Mouse (Mus musculus) lung, embryonic 14.5 days (tissue): Measurements from ENCODE around the gene Ephb1. TPM values are rescaled to one million over a fixed set of nuclear protein-coding genes. Genes with fewer than 3 reads are reported as not detected.

Source experiments
- ATAC-seq: fragments of 200-750 bp; cut with Nextera tagmentation; 2 replicates; pipeline ENCODE4 v1.8.0; 2017; ENCODE audit warnings: mild to moderate bottlenecking, moderate TSS enrichment, moderate library complexity; ENCODE audit not compliant: insufficient read depth
- DNase-seq: peaks from one replicate; pipeline ENCODE4 v3.0.0-alpha.2; 2015
- H3K27ac ChIP-seq: fragments of 300-500 bp; sonication (generic); 2 replicates; pipeline ENCODE4 v1.5.1; 2014; ENCODE audit warnings: low read depth, mild to moderate bottlenecking, moderate library complexity
- H3K27me3 ChIP-seq: fragments of 300-500 bp; sonication (generic); 2 replicates; pipeline ENCODE4 v1.6.1; 2014; ENCODE audit warnings: low read length, control low read depth; ENCODE audit not compliant: insufficient read depth
- H3K36me3 ChIP-seq: fragments of 300-500 bp; sonication (generic); 2 replicates; pipeline ENCODE4 v1.6.1; 2014; ENCODE audit warnings: control low read depth; ENCODE audit not compliant: insufficient read depth
- H3K4me1 ChIP-seq: fragments of 300-500 bp; sonication (generic); 2 replicates; pipeline ENCODE4 v1.6.1; 2014; ENCODE audit warnings: antibody characterized with exemption, control low read depth; ENCODE audit not compliant: insufficient read depth
- H3K4me2 ChIP-seq: fragments of 300-500 bp; sonication (generic); 2 replicates; pipeline ENCODE4 v1.6.1; 2014; ENCODE audit warnings: mild to moderate bottlenecking
- H3K4me3 ChIP-seq: fragments of 300-500 bp; sonication (generic); 2 replicates; pipeline ENCODE4 v1.5.1; 2014; ENCODE audit warnings: low read depth, low read length
- H3K9ac ChIP-seq: fragments of 300-500 bp; sonication (generic); 2 replicates; pipeline ENCODE4 v1.6.1; 2014
- H3K9me3 ChIP-seq: fragments of 300-500 bp; sonication (generic); 2 replicates; pipeline ENCODE4 v1.6.1; 2016; ENCODE audit warnings: low read depth, low read length, control low read depth
- CTCF ChIP-seq: IDR thresholded peaks from 2 replicates; pipeline ENCODE4 v1.5.1; 2016; ENCODE audit warnings: antibody characterized with exemption, low read depth
- WGBS: fragments of 180-500 bp; shearing (Covaris S2); extraction: QIAGEN DNeasy Blood & Tissue Kit; methylation state at CpG from one replicate; pipeline ENCODE4 v1.1.7; 2014; 5-methylcytosine and 5-hydroxymethylcytosine counted together
- polyA plus RNA-seq: library from polyadenylated mRNA; unstranded; fragments of >200 nt; fragmentation: Nextera tagmentation; extraction: Ambion mirVana; gene quantifications from 2 replicates; pipeline ENCODE4 v1.2.1, GENCODE M21; 2014

The Ephb1 gene
- polyA plus RNA-seq, 1 experiment from 2014 or later: 1.6 TPM

DNA sequence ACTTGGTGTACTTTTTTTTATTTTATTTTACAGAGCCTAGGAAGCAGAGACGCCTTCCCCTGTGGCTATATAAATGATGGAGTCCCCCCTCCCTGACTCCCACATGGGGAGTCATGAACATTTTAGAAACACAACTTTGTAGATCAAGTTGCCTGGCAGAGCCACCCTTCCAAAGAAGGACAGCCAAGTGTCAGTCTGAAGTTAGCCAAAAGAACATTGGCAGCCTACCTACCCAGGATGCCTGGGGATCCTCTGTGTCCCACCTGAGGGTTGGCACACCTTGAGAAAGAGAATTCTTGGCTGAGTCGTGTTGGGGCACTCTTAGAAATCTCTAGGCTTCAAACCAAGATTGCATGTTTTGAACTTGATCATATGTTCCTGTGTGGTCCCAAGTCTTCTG lies 360.4 kb downstream of the Ephb1 start:
- Histone ChIP-seq H3K9ac (no peak overlapping the region), H3K27me3 (no peaks in the 10 kb centered on the region), H3K4me3 (no peak overlapping the region), H3K36me3 (no peaks in the 10 kb centered on the region), H3K27ac (no peak overlapping the region), H3K9me3 (no peaks in the 10 kb centered on the region), H3K4me1 (no peaks in the 10 kb centered on the region), H3K4me2 (no peak overlapping the region)
- ATAC-seq (no peak), DNase-seq (no peak)
- WGBS: 90% methylated on average over 2 of the region's 2 CpGs
- no peak for TF ChIP-seq CTCF

DNA sequence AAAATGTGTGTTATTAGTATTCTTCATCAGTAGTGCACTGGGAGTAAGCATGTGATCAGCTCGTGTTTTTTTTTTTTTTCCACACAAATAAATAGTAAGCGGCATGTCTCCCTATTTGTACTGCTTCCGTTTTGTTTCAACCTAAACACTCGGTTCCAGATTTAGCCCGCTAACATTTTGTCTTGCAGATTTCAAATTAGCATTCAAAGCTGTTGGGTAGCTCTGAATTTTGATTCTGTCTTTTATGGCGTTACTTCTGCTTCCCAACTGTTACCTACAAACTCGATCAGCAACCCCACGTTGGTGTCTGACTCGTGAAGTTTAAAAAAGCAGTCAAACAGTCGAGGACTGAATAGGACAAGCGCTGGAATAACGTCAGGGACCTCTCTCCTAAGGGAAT lies 363.7 kb downstream of the Ephb1 start:
- 80% methylated on average over 12 of the region's 12 CpGs for WGBS
- no peak overlapping the region for H3K27ac ChIP-seq

DNA sequence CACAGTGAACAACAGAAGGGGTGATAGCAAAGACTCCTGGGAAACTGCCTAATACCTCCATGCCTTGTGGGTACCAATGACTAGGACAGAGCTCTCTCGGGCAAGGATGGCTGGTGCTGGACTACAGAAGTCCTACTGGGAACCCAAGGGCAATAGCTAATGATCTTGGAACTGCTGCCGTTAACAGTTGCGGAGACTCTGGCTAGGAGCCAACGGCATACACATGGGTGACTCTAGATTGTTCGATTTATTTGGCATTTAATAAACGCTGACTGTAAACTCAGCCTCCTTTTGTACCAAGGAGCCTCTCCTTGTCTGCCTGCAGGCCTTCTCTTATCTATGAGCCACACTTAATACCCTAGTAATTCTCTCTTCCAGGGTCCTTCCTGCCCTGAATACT lies 364.5 kb downstream of the Ephb1 start:
- ATAC-seq: no peak
- Histone ChIP-seq H3K36me3 (no peaks in the 10 kb centered on the region), H3K4me1 (no peaks in the 10 kb centered on the region), H3K27me3 (no peaks in the 10 kb centered on the region), H3K4me2 (no peak overlapping the region), H3K4me3 (no peak overlapping the region), H3K9ac (no peak overlapping the region), H3K27ac (no peak overlapping the region), H3K9me3 (no peaks in the 10 kb centered on the region)
- TF ChIP-seq CTCF: no peak
- DNase-seq: no peak
- WGBS: 69% methylated on average over 6 of the region's 6 CpGs

More for the DNA sequence above, 363.7 kb downstream of the Ephb1 start:
- no peaks in the 10 kb centered on the region for H3K27me3 ChIP-seq
- no peak overlapping the region for H3K4me3 ChIP-seq
- ATAC-seq (no peak), DNase-seq (no peak)
- H3K9ac ChIP-seq: no peak overlapping the region
- H3K4me1 ChIP-seq: no peaks in the 10 kb centered on the region
- TF ChIP-seq CTCF: no peak
- H3K36me3 ChIP-seq: no peaks in the 10 kb centered on the region
- no peaks in the 10 kb centered on the region for H3K9me3 ChIP-seq
- H3K4me2 ChIP-seq: no peak overlapping the region

DNA sequence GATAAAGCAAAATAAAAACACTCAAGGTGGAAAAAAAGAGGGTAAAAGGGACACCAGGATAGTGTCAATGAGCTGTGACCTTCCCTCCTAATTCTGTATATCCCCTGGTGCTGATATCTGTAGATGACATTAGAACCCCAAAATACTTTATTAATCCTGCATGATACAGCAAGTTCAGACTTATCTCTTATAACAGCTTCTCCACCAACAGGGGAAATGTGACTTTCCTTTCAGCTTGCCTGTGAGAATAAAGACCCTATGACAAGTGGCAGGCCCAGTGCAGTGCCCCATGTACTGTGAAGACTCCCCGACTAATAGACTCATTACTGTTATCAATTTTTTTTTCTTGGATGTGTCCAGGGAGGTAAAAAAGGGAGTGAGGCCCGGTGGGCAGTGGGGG lies 367.6 kb downstream of the Ephb1 start:
- Histone ChIP-seq H3K27ac (no peak overlapping the region), H3K4me1 (no peaks in the 10 kb centered on the region), H3K36me3 (no peaks in the 10 kb centered on the region), H3K9me3 (no peaks in the 10 kb centered on the region), H3K4me3 (no peak overlapping the region), H3K4me2 (no peak overlapping the region), H3K27me3 (no peaks in the 10 kb centered on the region), H3K9ac (no peak overlapping the region)
- no peak for ATAC-seq
- DNase-seq: no peak
- 70% methylated on average over 2 of the region's 2 CpGs for WGBS
- no peak for TF ChIP-seq CTCF

DNA sequence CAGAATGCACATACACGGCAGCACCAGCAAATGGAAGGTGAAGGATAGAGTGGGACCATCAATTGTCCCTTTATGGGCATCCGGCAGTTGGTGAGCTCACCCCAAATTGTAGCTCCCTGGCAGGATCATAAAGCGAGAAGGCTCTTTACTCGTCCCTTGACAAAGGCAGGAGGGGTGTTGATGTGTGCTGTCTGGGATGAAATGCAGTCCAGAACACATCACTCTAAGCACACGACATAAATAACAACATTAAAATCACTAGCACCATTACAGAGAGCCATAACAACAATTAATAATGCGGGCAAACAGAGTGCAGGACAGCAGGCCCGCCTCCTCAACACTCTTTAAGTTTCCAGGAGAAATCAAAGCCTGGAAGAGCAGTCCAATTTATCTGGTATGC lies 372.1 kb downstream of the Ephb1 start:
- no peak for TF ChIP-seq CTCF
- H3K27ac ChIP-seq: no peak overlapping the region
- H3K9ac ChIP-seq: no peak overlapping the region
- no peak overlapping the region for H3K4me3 ChIP-seq
- no peaks in the 10 kb centered on the region for H3K36me3 ChIP-seq
- ATAC-seq: peak; percentile 82
- no peaks in the 10 kb centered on the region for H3K9me3 ChIP-seq
- H3K4me2 ChIP-seq: no peak overlapping the region
- no peaks in the 10 kb centered on the region for H3K4me1 ChIP-seq
- DNase-seq: peak; percentile 64
- no peaks in the 10 kb centered on the region for H3K27me3 ChIP-seq
- 41% methylated on average over 7 of the region's 7 CpGs for WGBS

DNA sequence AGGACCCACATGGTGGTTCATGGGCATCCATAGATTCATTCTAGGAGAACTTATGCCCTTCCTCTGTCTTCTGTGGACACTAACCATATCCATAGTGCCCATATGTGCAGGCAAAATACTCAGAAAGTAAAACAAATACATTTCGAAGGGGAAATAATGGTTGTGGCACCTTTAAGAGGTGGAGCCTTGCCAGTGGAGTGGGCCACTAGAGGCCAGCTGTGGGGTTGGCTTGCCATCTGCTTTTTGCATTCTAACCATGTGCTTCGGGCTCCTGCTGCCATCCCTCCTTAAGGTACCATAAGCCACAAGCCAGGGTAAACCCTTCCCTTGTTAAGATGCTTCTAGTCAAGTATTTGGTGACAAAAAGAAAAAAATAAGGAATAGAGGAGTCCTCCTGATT lies 373.3 kb downstream of the Ephb1 start:
- 75% methylated on average over 2 of the region's 2 CpGs for WGBS
- H3K4me1 ChIP-seq: no peaks in the 10 kb centered on the region
- no peak overlapping the region for H3K9ac ChIP-seq
- no peak for TF ChIP-seq CTCF
- H3K36me3 ChIP-seq: no peaks in the 10 kb centered on the region
- no peaks in the 10 kb centered on the region for H3K9me3 ChIP-seq
- no peak for ATAC-seq
- no peak overlapping the region for H3K27ac ChIP-seq
- no peak overlapping the region for H3K4me3 ChIP-seq
- H3K27me3 ChIP-seq: no peaks in the 10 kb centered on the region
- no peak for DNase-seq
- no peak overlapping the region for H3K4me2 ChIP-seq

DNA sequence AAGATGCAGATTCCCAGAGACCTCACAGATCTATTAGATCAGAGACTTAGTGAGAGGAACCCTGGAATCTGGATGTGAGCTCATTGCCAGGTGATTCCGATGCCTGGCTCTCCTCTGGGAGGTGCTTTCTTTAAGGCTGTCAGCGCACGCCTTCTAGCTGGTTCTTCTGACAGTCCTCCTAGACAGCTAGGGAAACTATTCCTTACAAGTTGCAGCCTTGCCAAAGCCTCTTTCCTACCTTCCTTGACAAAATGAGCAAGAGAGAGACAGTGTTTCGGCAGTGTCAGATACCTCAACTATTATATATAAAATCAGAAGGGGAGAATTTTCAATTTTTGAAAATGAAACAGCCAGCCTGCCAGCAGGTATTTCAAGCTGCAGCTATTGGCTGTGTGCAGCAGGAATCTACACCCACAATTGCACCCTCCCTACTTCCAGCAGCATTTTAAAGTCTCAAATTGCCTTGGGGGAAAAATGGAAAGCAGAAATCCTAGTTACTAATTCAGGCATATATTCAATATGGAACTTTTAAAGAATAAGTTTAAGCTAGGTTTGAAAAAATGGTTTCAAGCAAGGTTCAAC lies 377.5 kb downstream of the Ephb1 start:
- no peak for TF ChIP-seq CTCF
- Histone ChIP-seq H3K27me3 (no peaks in the 10 kb centered on the region), H3K4me1 (no peaks in the 10 kb centered on the region), H3K4me2 (no peak overlapping the region), H3K4me3 (no peak overlapping the region), H3K36me3 (no peaks in the 10 kb centered on the region), H3K9ac (no peak overlapping the region), H3K27ac (no peak overlapping the region), H3K9me3 (no peaks in the 10 kb centered on the region)
- DNase-seq (no peak), ATAC-seq (no peak)
- WGBS: 76% methylated on average over 4 of the region's 4 CpGs

DNA sequence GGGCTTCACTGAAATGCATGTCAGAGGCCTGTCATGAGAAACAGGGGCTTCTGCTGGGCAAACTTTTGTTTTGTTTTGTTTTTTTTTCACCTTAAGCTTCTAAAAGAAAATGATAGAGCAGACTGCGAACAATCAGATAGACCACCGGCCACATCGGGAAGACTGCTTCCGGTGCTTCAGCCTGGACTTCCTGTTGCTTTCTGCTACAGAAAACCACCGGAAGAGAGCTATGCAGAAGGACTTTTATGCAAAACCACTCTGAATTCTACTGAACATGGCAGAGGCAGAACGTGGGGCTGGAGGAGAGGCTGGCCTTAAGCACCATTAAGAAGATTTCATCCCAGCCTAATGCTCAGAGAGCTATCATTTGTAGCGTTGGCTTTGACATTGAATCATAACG lies 382.2 kb downstream of the Ephb1 start:
- Histone ChIP-seq H3K4me2 (no peak overlapping the region), H3K9ac (no peak overlapping the region), H3K9me3 (no peaks in the 10 kb centered on the region), H3K36me3 (no peaks in the 10 kb centered on the region), H3K4me3 (no peak overlapping the region), H3K4me1 (no peaks in the 10 kb centered on the region), H3K27me3 (no peaks in the 10 kb centered on the region), H3K27ac (no peak overlapping the region)
- DNase-seq (peak; percentile 32), ATAC-seq (no peak)
- TF ChIP-seq CTCF: no peak
- 60% methylated on average over 8 of the region's 8 CpGs for WGBS
